In the genomic region with DNA sequence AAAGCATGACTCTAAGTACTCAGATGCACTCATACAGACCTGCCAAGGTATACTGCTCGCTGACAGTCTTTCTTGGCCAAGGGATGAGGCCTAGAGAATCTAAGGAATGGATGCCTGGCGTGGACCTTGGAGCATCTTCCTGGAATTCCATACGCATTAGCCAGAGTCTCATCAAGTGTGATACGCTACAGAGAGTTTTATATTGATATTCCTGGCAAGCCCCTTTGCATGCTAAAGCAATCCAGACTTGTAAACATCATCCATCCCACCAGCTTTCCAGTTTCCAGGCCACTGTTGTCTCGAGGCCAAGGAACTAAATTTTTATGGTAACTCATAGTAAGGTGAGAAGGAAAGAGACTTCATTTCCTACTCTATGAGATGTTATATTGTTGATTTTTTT, we compare ENCODE assay signal across 20 mouse cellular contexts.
"Had no signal": no experiment of that assay in that cellular context is flagged by ENCODE, and none has a peak within 500 bp of the region (broad histone marks: within the 10 kb centered on the region; RNA-seq: fewer than 3 reads in every experiment).

No protein-coding gene starts in this region.

- H3K4me3 ChIP-seq: heart, adult 2 months; heart, embryonic 13.5 days; heart, embryonic 15.5 days; hindbrain, embryonic 10.5 days; hindbrain, embryonic 12.5 days; limb, embryonic 13.5 days; liver, embryonic 12.5 days had no signal

- DNase-seq: gastrocnemius, postnatal 14 days; heart, adult 2 months; heart, postnatal 4 days; kidney, adult 11 months; kidney, postnatal 14 days; kidney, postnatal 36 days; layer of hippocampus, adult 9-11 months; layer of hippocampus, postnatal 36 days; lung, adult 18-20 months had no signal

- H3K27ac ChIP-seq: heart, adult 2 months; heart, embryonic 13.5 days; heart, embryonic 15.5 days; hindbrain, embryonic 10.5 days; hindbrain, embryonic 12.5 days; hindbrain, embryonic 14.5 days; hindbrain, postnatal 0 days; limb, embryonic 13.5 days; liver, embryonic 12.5 days; liver, embryonic 14.5 days had no signal

- H3K9ac ChIP-seq: heart, embryonic 13.5 days; heart, embryonic 15.5 days; hindbrain, embryonic 12.5 days; hindbrain, embryonic 14.5 days; limb, embryonic 13.5 days; liver, embryonic 12.5 days; liver, embryonic 14.5 days had no signal

- H3K4me1 ChIP-seq: heart, embryonic 13.5 days; heart, embryonic 15.5 days; hindbrain, embryonic 10.5 days; hindbrain, embryonic 12.5 days; liver, embryonic 12.5 days had no signal

- H3K9me3 ChIP-seq: heart, embryonic 13.5 days; heart, embryonic 15.5 days; hindbrain, embryonic 10.5 days; hindbrain, embryonic 12.5 days; limb, embryonic 13.5 days; liver, embryonic 12.5 days had no signal

- H3K36me3 ChIP-seq: heart, embryonic 13.5 days; heart, embryonic 15.5 days; hindbrain, embryonic 10.5 days; hindbrain, embryonic 12.5 days; limb, embryonic 13.5 days; liver, embryonic 12.5 days had no signal

- H3K4me2 ChIP-seq: heart, embryonic 11.5 days; heart, embryonic 13.5 days; heart, embryonic 15.5 days; hindbrain, embryonic 12.5 days; hindbrain, embryonic 14.5 days; limb, embryonic 13.5 days; liver, embryonic 12.5 days had no signal

- ATAC-seq: hindbrain, postnatal 0 days; intestine, embryonic 16.5 days; liver, embryonic 12.5 days had no signal

- H3K27me3 ChIP-seq: heart, embryonic 13.5 days; heart, embryonic 15.5 days; hindbrain, embryonic 12.5 days; limb, embryonic 13.5 days; liver, embryonic 12.5 days had no signal
